Mouse (Mus musculus) kidney, adult 2 months (tissue): Measurements from ENCODE around the gene Tmprss12.

Experiments
- CTCF ChIP-seq: fragments of 200-500 bp; conservative IDR thresholded peaks from 2 replicates; pipeline ENCODE4 v1.5.1; 2011; ENCODE audit warnings: low read depth, mild to moderate bottlenecking, control low read depth, low read length, moderate library complexity, mixed read lengths; ENCODE audit not compliant: insufficient read depth, insufficient read length
- POLR2A ChIP-seq: fragments of 200-500 bp; IDR thresholded peaks from one replicate; pipeline ENCODE4 v1.6.1; 2011; ENCODE audit warnings: low read depth, low read length, control low read depth

DNA sequence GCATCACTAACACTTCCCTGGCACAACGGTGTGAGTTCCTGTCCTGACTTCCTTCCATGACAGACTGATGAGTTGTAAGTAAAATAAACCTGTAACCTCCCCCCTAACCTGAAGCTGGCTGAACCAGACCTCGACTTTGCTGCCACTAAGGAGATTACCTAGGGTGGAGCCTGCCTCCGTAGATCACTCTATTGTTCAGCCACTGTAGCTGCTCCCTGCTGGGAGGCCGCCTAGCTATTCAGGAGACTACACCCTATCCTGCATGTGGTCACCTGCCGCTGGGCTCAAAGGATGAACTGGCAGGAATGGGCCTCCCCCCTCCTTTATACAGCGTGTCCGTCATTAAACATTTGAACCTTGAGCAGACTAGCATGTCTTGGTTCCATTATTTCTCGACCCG, 10.9 kb upstream of the Tmprss12 start:
- TF ChIP-seq CTCF (no peak), POLR2A (no peak)
